Mouse (Mus musculus): Measurements from ENCODE around the gene D17Wsu92e. TPM values are rescaled to one million over a fixed set of nuclear protein-coding genes. Genes with fewer than 3 reads are reported as not detected.

D17Wsu92e gene
- polyA plus RNA-seq (2014; fragmentation: Nextera tagmentation; extraction: Ambion mirVana), result 19.2 and 22.7 TPM in 2 replicates

- peak; percentile 93 for ATAC-seq (replicated peaks; ENCODE audit: low FRiP score)
- Histone ChIP-seq H3K9me3 (ENCODE audit: control insufficient read depth, low read length) (no peaks in the 10 kb centered on the region), H3K36me3 (ENCODE audit: control insufficient read depth, insufficient read depth, low read length) (no peaks in the 10 kb centered on the region; the same call in 1 of the 2 replicates), H3K27me3 (replicated peaks; ENCODE audit: control insufficient read depth, insufficient read depth, low read length) (no peaks in the 10 kb centered on the region), H3K4me2 (peak within 1 kb of the TSS; percentile 97), H3K4me1 (replicated peaks; ENCODE audit: control insufficient read depth, insufficient read depth, low read length) (peaks cover 45% of the 10 kb centered on the region), H3K27ac (ENCODE audit: low read depth, low read length) (peak within 1 kb of the TSS; percentile 92), H3K4me3 (ENCODE audit: low read depth, low read length) (peak within 1 kb of the TSS; percentile 99), H3K9ac (ENCODE audit: low read depth, low read length) (peak within 1 kb of the TSS; percentile 91)
- WGBS, result 2% methylated on average over 40 of the region's 56 CpGs
- peak; percentile 100 for DNase-seq (ENCODE audit: low spot score)
Observed at GRCm38 (mm10) chr17:27820568-27821406, at the start of gene D17Wsu92e. D17Wsu92e (minus strand) TSS chr17:27820648.

- Histone ChIP-seq H3K36me3 (ENCODE audit: control insufficient read depth, insufficient read depth, low read length) (no peaks in the 10 kb centered on the region), H3K27me3 (replicated peaks; ENCODE audit: control insufficient read depth, insufficient read depth, low read length) (no peaks in the 10 kb centered on the region), H3K27ac (ENCODE audit: low read depth, low read length) (no peak overlapping the region), H3K4me3 (ENCODE audit: low read depth, low read length) (no peak overlapping the region), H3K4me1 (replicated peaks; ENCODE audit: control insufficient read depth, insufficient read depth, low read length) (peaks cover 8% of the 10 kb centered on the region; the same call in 1 of the 2 replicates), H3K4me2 (no peak overlapping the region), H3K9ac (ENCODE audit: low read depth, low read length) (no peak overlapping the region), H3K9me3 (ENCODE audit: control insufficient read depth, low read length) (no peaks in the 10 kb centered on the region)
- no peak for DNase-seq (ENCODE audit: low spot score)
- no peak for ATAC-seq (replicated peaks; ENCODE audit: low FRiP score)
- 91% methylated on average over 4 of the region's 4 CpGs for WGBS
Observed at GRCm38 (mm10) chr17:27866737-27867136, 46.3 kb upstream of the D17Wsu92e start.

- 76% methylated on average over 2 of the region's 2 CpGs for WGBS
- no peak overlapping the region for H3K27ac ChIP-seq (ENCODE audit: low read depth, low read length)
- H3K27me3 ChIP-seq (replicated peaks; ENCODE audit: control insufficient read depth, insufficient read depth, low read length), result no peaks in the 10 kb centered on the region
- DNase-seq (ENCODE audit: low spot score) (no peak), ATAC-seq (replicated peaks; ENCODE audit: low FRiP score) (no peak)
- no peak overlapping the region for H3K4me3 ChIP-seq (ENCODE audit: low read depth, low read length)
- no peaks in the 10 kb centered on the region for H3K36me3 ChIP-seq (ENCODE audit: control insufficient read depth, insufficient read depth, low read length)
- no peaks in the 10 kb centered on the region for H3K9me3 ChIP-seq (ENCODE audit: control insufficient read depth, low read length)
- no peak overlapping the region for H3K9ac ChIP-seq (ENCODE audit: low read depth, low read length)
- no peak overlapping the region for H3K4me2 ChIP-seq
- peaks cover 8% of the 10 kb centered on the region for H3K4me1 ChIP-seq (replicated peaks; ENCODE audit: control insufficient read depth, insufficient read depth, low read length)
Observed at GRCm38 (mm10) chr17:27865461-27865860, 45.0 kb upstream of the D17Wsu92e start.

GRCm38 (mm10) chr17:27859131-27859530 lies 38.7 kb upstream of the D17Wsu92e start:
- Histone ChIP-seq H3K9ac (ENCODE audit: low read depth, low read length) (no peak overlapping the region; the same call in none of the 2 replicates), H3K27me3 (replicated peaks; ENCODE audit: control insufficient read depth, insufficient read depth, low read length) (no peaks in the 10 kb centered on the region), H3K36me3 (ENCODE audit: control insufficient read depth, insufficient read depth, low read length) (no peaks in the 10 kb centered on the region), H3K27ac (ENCODE audit: low read depth, low read length) (peak overlapping the region; percentile 52), H3K4me3 (ENCODE audit: low read depth, low read length) (peak overlapping the region; percentile 88), H3K9me3 (ENCODE audit: control insufficient read depth, low read length) (no peaks in the 10 kb centered on the region), H3K4me2 (peak overlapping the region; percentile 77), H3K4me1 (replicated peaks; ENCODE audit: control insufficient read depth, insufficient read depth, low read length) (peaks cover 25% of the 10 kb centered on the region)
- 33% methylated on average over 2 of the region's 2 CpGs for WGBS
- peak; percentile 81 for ATAC-seq (replicated peaks; ENCODE audit: low FRiP score)
- no peak for DNase-seq (ENCODE audit: low spot score)

GRCm38 (mm10) chr17:27857649-27858475 lies 37.4 kb upstream of the D17Wsu92e start:
- Histone ChIP-seq H3K4me1 (replicated peaks; ENCODE audit: control insufficient read depth, insufficient read depth, low read length) (peaks cover 25% of the 10 kb centered on the region), H3K4me2 (peak overlapping the region; percentile 77), H3K27ac (ENCODE audit: low read depth, low read length) (peak overlapping the region; percentile 54), H3K9ac (ENCODE audit: low read depth, low read length) (peak overlapping the region; percentile 94), H3K27me3 (replicated peaks; ENCODE audit: control insufficient read depth, insufficient read depth, low read length) (no peaks in the 10 kb centered on the region), H3K4me3 (ENCODE audit: low read depth, low read length) (peak overlapping the region; percentile 88), H3K9me3 (ENCODE audit: control insufficient read depth, low read length) (no peaks in the 10 kb centered on the region), H3K36me3 (ENCODE audit: control insufficient read depth, insufficient read depth, low read length) (peaks cover 4% of the 10 kb centered on the region; the same call in 1 of the 2 replicates)
- WGBS, result 29% methylated on average over 11 of the region's 11 CpGs
- ATAC-seq (replicated peaks; ENCODE audit: low FRiP score) (0 out of 2 replicates have a peak, but pooled peaks have one; percentile 29), DNase-seq (ENCODE audit: low spot score) (no peak)

- no peaks in the 10 kb centered on the region for H3K9me3 ChIP-seq (ENCODE audit: control insufficient read depth, low read length)
- DNase-seq (ENCODE audit: low spot score) (peak; percentile 76), ATAC-seq (replicated peaks; ENCODE audit: low FRiP score) (peak; percentile 65)
- peak overlapping the region; percentile 88 for H3K4me3 ChIP-seq (ENCODE audit: low read depth, low read length)
- peaks cover 4% of the 10 kb centered on the region; the same call in 1 of the 2 replicates for H3K36me3 ChIP-seq (ENCODE audit: control insufficient read depth, insufficient read depth, low read length)
- peak overlapping the region; percentile 64 for H3K27ac ChIP-seq (ENCODE audit: low read depth, low read length)
- peak overlapping the region; percentile 94 for H3K9ac ChIP-seq (ENCODE audit: low read depth, low read length)
- peak overlapping the region; percentile 77 for H3K4me2 ChIP-seq
- 1% methylated on average over 52 of the region's 52 CpGs for WGBS
- H3K27me3 ChIP-seq (replicated peaks; ENCODE audit: control insufficient read depth, insufficient read depth, low read length), result no peaks in the 10 kb centered on the region
- peaks cover 25% of the 10 kb centered on the region for H3K4me1 ChIP-seq (replicated peaks; ENCODE audit: control insufficient read depth, insufficient read depth, low read length)
Observed at GRCm38 (mm10) chr17:27856798-27857648, 36.6 kb upstream of the D17Wsu92e start.

GRCm38 (mm10) chr17:27856265-27856797 lies 35.9 kb upstream of the D17Wsu92e start, which contains the start of gene Uhrf1bp1:
Uhrf1bp1 (plus strand) TSS chr17:27856441.
- peak; percentile 75 for ATAC-seq (replicated peaks; ENCODE audit: low FRiP score)
- under 1% methylated on average over 54 of the region's 54 CpGs for WGBS
- Histone ChIP-seq H3K4me1 (replicated peaks; ENCODE audit: control insufficient read depth, insufficient read depth, low read length) (peaks cover 25% of the 10 kb centered on the region), H3K9me3 (ENCODE audit: control insufficient read depth, low read length) (no peaks in the 10 kb centered on the region), H3K4me2 (peak within 1 kb of the TSS; percentile 77), H3K36me3 (ENCODE audit: control insufficient read depth, insufficient read depth, low read length) (peaks cover 4% of the 10 kb centered on the region; the same call in 1 of the 2 replicates), H3K9ac (ENCODE audit: low read depth, low read length) (peak within 1 kb of the TSS; percentile 94), H3K27me3 (replicated peaks; ENCODE audit: control insufficient read depth, insufficient read depth, low read length) (no peaks in the 10 kb centered on the region), H3K4me3 (ENCODE audit: low read depth, low read length) (peak within 1 kb of the TSS; percentile 88), H3K27ac (ENCODE audit: low read depth, low read length) (peak within 1 kb of the TSS; percentile 64)
- peak; percentile 82 for DNase-seq (ENCODE audit: low spot score)
